Comparison of ENCODE assay signal across 15 mouse cellular contexts in the genomic region with DNA sequence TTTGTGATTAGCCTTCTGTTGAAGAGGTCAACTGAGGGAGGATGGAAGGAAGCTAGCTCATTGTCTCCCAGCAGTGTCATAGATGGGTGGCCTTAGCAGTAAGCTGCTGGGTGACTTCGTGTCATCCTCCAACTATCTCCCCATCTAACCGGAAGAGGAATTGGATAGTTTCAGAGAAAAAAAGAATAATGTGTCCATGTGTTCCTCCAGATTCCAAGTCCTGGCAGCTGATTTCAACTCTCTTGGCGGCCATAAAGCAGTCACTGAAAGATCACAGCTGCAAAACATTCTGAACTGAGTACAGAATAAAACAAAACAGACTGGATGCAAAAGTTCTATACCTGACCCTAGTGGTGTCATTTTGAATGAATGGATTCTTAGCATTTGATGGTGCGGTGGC. TPM values are rescaled to one million over a fixed set of nuclear protein-coding genes. Genes with fewer than 3 reads are reported as not detected.
DNase-seq lines count a peak whose midpoint lies in the region; ATAC-seq and TF ChIP-seq lines count a peak whose summit lies in the region.
"Had no signal": no experiment of that assay in that cellular context is flagged by ENCODE, and none has a peak within 500 bp of the region (broad histone marks: within the 10 kb centered on the region; RNA-seq: fewer than 3 reads in every experiment).

No protein-coding gene starts in this region.

- H3K4me2 ChIP-seq in kidney, embryonic 14.5 days (replicated peaks; ENCODE audit: low read depth, low read length), result no peak overlapping the region
- peak overlapping the region; percentile 87 for H3K4me2 ChIP-seq in myocyte (ENCODE audit: low read depth)
- no peak overlapping the region for H3K4me2 ChIP-seq in midbrain, embryonic 14.5 days (ENCODE audit: low read length)
- no peak overlapping the region for H3K4me2 ChIP-seq in intestine, embryonic 15.5 days (replicated peaks)
- H3K4me2 ChIP-seq: limb, embryonic 13.5 days; midbrain, embryonic 12.5 days had no signal

- no peak for ATAC-seq in kidney, embryonic 14.5 days (ENCODE audit: low FRiP score, low TSS enrichment)
- no peak for ATAC-seq in midbrain, embryonic 14.5 days (ENCODE audit: low FRiP score, low TSS enrichment)
- no peak for ATAC-seq in intestine, embryonic 15.5 days
- ATAC-seq: hindbrain, postnatal 0 days had no signal

- intact Hi-C loops in heart, postnatal 25 days (cut with DNase I), result no loop called here

- H3K27me3 ChIP-seq in kidney, embryonic 14.5 days (ENCODE audit: control insufficient read depth, insufficient read depth, low read length), result no peaks in the 10 kb centered on the region
- H3K27me3 ChIP-seq in myocyte (ENCODE audit: control insufficient read depth, insufficient read depth, insufficient read length), result no peaks in the 10 kb centered on the region
- no peaks in the 10 kb centered on the region for H3K27me3 ChIP-seq in midbrain, embryonic 14.5 days (ENCODE audit: control insufficient read depth, insufficient read depth, low read length)
- no peaks in the 10 kb centered on the region for H3K27me3 ChIP-seq in intestine, embryonic 15.5 days (replicated peaks)
- H3K27me3 ChIP-seq: midbrain, embryonic 12.5 days; Patski had no signal

- H3K9me3 ChIP-seq in kidney, embryonic 14.5 days (ENCODE audit: control insufficient read depth, low read length), result no peaks in the 10 kb centered on the region
- H3K9me3 ChIP-seq in midbrain, embryonic 14.5 days (ENCODE audit: control insufficient read depth, low read length), result no peaks in the 10 kb centered on the region
- H3K9me3 ChIP-seq in intestine, embryonic 15.5 days, result no peaks in the 10 kb centered on the region
- H3K9me3 ChIP-seq: limb, embryonic 13.5 days; midbrain, embryonic 12.5 days had no signal

- peak; percentile 5 for DNase-seq in adrenal gland, adult 2 months
- DNase-seq in adrenal gland, postnatal 14 days, result no peak
- DNase-seq in kidney, postnatal 14 days, result peak; percentile 41
- peak; percentile 6 for DNase-seq in heart, postnatal 25 days (ENCODE audit: low spot score)
- DNase-seq in midbrain, embryonic 14.5 days, result no peak
- DNase-seq: cerebellum, adult 9-10 months had no signal

- no peak for TF ChIP-seq POLR2A in myocyte (IDR thresholded peaks at IDR 0.05; ENCODE audit: insufficient read length, low read depth)

- H3K27ac ChIP-seq in kidney, embryonic 14.5 days (ENCODE audit: low read depth, low read length), result no peak overlapping the region
- no peak overlapping the region for H3K27ac ChIP-seq in midbrain, embryonic 14.5 days (replicated peaks; ENCODE audit: low read depth, low read length)
- no peak overlapping the region for H3K27ac ChIP-seq in intestine, embryonic 15.5 days
- H3K27ac ChIP-seq: hindbrain, postnatal 0 days; left cerebral cortex, adult 2 months; limb, embryonic 13.5 days; midbrain, embryonic 12.5 days had no signal

- H3ac ChIP-seq in myocyte (ENCODE audit: control insufficient read depth, insufficient read length), result no peak overlapping the region

- H3K79me2 ChIP-seq in myocyte (ENCODE audit: control insufficient read depth, insufficient read depth), result no peaks in the 10 kb centered on the region

- H3K4me1 ChIP-seq in kidney, embryonic 14.5 days (ENCODE audit: control insufficient read depth, insufficient read depth, low read length), result no peaks in the 10 kb centered on the region
- H3K4me1 ChIP-seq in midbrain, embryonic 14.5 days (ENCODE audit: control insufficient read depth, insufficient read depth, low read length), result peaks cover 10% of the 10 kb centered on the region
- H3K4me1 ChIP-seq in intestine, embryonic 15.5 days (replicated peaks), result no peaks in the 10 kb centered on the region
- H3K4me1 ChIP-seq: limb, embryonic 13.5 days had no signal

- no peak overlapping the region for H3K9ac ChIP-seq in kidney, embryonic 14.5 days (ENCODE audit: low read depth, low read length)
- H3K9ac ChIP-seq in midbrain, embryonic 14.5 days (replicated peaks; ENCODE audit: low read length), result no peak overlapping the region
- H3K9ac ChIP-seq in intestine, embryonic 15.5 days, result no peak overlapping the region
- H3K9ac ChIP-seq: limb, embryonic 13.5 days; midbrain, embryonic 12.5 days had no signal

- no peak overlapping the region for H3K4me3 ChIP-seq in kidney, embryonic 14.5 days (ENCODE audit: low read length)
- H3K4me3 ChIP-seq in myocyte, result no peak overlapping the region
- H3K4me3 ChIP-seq in midbrain, embryonic 14.5 days (replicated peaks; ENCODE audit: low read depth, low read length), result no peak overlapping the region
- no peak overlapping the region for H3K4me3 ChIP-seq in intestine, embryonic 15.5 days (replicated peaks)
- H3K4me3 ChIP-seq: left cerebral cortex, adult 2 months; limb, embryonic 13.5 days; midbrain, embryonic 12.5 days had no signal

- WGBS in kidney, embryonic 14.5 days, result 55% methylated on average over 4 of the region's 4 CpGs
- WGBS in midbrain, embryonic 14.5 days, result 85% methylated on average over 4 of the region's 4 CpGs
- 66% methylated on average over 4 of the region's 4 CpGs for WGBS in intestine, embryonic 15.5 days

- H3K36me3 ChIP-seq in kidney, embryonic 14.5 days (ENCODE audit: control insufficient read depth, insufficient read depth, low read length), result no peaks in the 10 kb centered on the region
- no peaks in the 10 kb centered on the region for H3K36me3 ChIP-seq in myocyte (ENCODE audit: control insufficient read depth, insufficient read depth)
- no peaks in the 10 kb centered on the region for H3K36me3 ChIP-seq in midbrain, embryonic 14.5 days (ENCODE audit: control insufficient read depth, insufficient read depth, low read length)
- no peaks in the 10 kb centered on the region for H3K36me3 ChIP-seq in intestine, embryonic 15.5 days
- H3K36me3 ChIP-seq: limb, embryonic 13.5 days; midbrain, embryonic 12.5 days had no signal

TF ChIP-seq in myocyte, 11 proteins besides CTCF, POLR2A, EP300 and RAD21:
- TF ChIP-seq TCF3 (IDR thresholded peaks at IDR 0.05; ENCODE audit: insufficient read length, low read depth) (no peak), E2F4 (IDR thresholded peaks at IDR 0.05; ENCODE audit: insufficient read depth) (no peak), REST (IDR thresholded peaks at IDR 0.05; ENCODE audit: insufficient read depth, insufficient read length) (no peak), SRF (IDR thresholded peaks at IDR 0.05; ENCODE audit: control insufficient read depth, insufficient read length, low read depth) (no peak), CEBPB (IDR thresholded peaks at IDR 0.05; ENCODE audit: insufficient read depth, poor library complexity, severe bottlenecking) (no peak), TCF12 (IDR thresholded peaks at IDR 0.05; ENCODE audit: insufficient read depth, poor library complexity, severe bottlenecking) (no peak), MAX (IDR thresholded peaks at IDR 0.05; ENCODE audit: low read depth) (no peak), MYOG (IDR thresholded peaks at IDR 0.05; ENCODE audit: control insufficient read depth in 1 of 3, insufficient read depth in 1 of 3, insufficient read length in 2 of 3, low read depth in 2 of 3) (no peak), MYOD1 (IDR thresholded peaks at IDR 0.05; ENCODE audit: control insufficient read depth in 1 of 3, insufficient read length in 2 of 3, low read depth in 2 of 3) (no peak), USF1 (IDR thresholded peaks at IDR 0.05; ENCODE audit: low read depth) (no peak), POLR2AphosphoS2 (IDR thresholded peaks at IDR 0.05; ENCODE audit: insufficient read length, low read depth) (no peak)
TF ChIP-seq in myocyte: peak in this region for 0.

RNA-seq across cellular contexts. Expression of a gene that starts 58.0 kb away (rescaled TPM):
- 1 to 10 TPM in 1 of 2 experiments, under 1 TPM in 1; 0.81 to 1.4 TPM for total RNA-seq in adrenal gland, adult 2 months (2021)
- not detected in 2 replicates for polyA plus RNA-seq in adrenal gland, adult 2 months (2012; rRNA removed)
- total RNA-seq in adrenal gland, postnatal 14 days (2021), result 1.1 and 1.7 TPM in 2 replicates
- 0.35 and 0.59 TPM in 2 replicates for polyA plus RNA-seq in kidney, embryonic 14.5 days (2014; fragmentation: Nextera tagmentation; extraction: Ambion mirVana)
- 1 to 10 TPM; 1.7 to 2.3 TPM for total RNA-seq in heart, postnatal 25 days (2021)
- 1.0 TPM for polyA plus RNA-seq in myocyte (2012; fragmentation: generic; extraction: Trizol)
- 3.7 and 4.8 TPM in 2 replicates for polyA plus RNA-seq in midbrain, embryonic 14.5 days (2014; fragmentation: Nextera tagmentation; extraction: Ambion mirVana)
- polyA plus RNA-seq in intestine, embryonic 15.5 days (2015; fragmentation: Nextera tagmentation; extraction: Ambion mirVana), result 0.41 and 0.57 TPM in 2 replicates
- polyA plus RNA-seq: liver, embryonic 16.5 days had no signal

RNA-seq across cellular contexts. Expression of a gene that starts 58.4 kb away (rescaled TPM):
- total RNA-seq in adrenal gland, adult 2 months (2021), result 1 to 10 TPM; 5.0 to 6.5 TPM
- polyA plus RNA-seq in adrenal gland, adult 2 months (2012; rRNA removed), result 2.6 and 2.8 TPM in 2 replicates
- total RNA-seq in adrenal gland, postnatal 14 days (2021), result 6.9 and 8.3 TPM in 2 replicates
- 5.2 and 8.8 TPM in 2 replicates for polyA plus RNA-seq in kidney, embryonic 14.5 days (2014; fragmentation: Nextera tagmentation; extraction: Ambion mirVana)
- total RNA-seq in heart, postnatal 25 days (2021), result 1 to 10 TPM; 5.6 to 8.6 TPM
- polyA plus RNA-seq in myocyte (2012; fragmentation: generic; extraction: Trizol), result 3.6 TPM
- 22.4 and 26.7 TPM in 2 replicates for polyA plus RNA-seq in midbrain, embryonic 14.5 days (2014; fragmentation: Nextera tagmentation; extraction: Ambion mirVana)
- polyA plus RNA-seq in intestine, embryonic 15.5 days (2015; fragmentation: Nextera tagmentation; extraction: Ambion mirVana), result 5.5 and 5.9 TPM in 2 replicates

Comparison
In these comparisons a context has a peak if more than half of its experiments do, and no peak if none do; other contexts are left out.
1. DNase-seq: peak in adrenal gland, adult 2 months (single experiment), kidney, postnatal 14 days (single experiment) and heart, postnatal 25 days (single experiment); none in adrenal gland, postnatal 14 days (single experiment) and midbrain, embryonic 14.5 days (single experiment).